Mouse (Mus musculus): Measurements from ENCODE around the gene Fam155a. TPM values are rescaled to one million over a fixed set of nuclear protein-coding genes. Genes with fewer than 3 reads are reported as not detected.

The Fam155a gene
- polyA plus RNA-seq, 1 experiment from 2014 or later: 2.8 TPM

DNA sequence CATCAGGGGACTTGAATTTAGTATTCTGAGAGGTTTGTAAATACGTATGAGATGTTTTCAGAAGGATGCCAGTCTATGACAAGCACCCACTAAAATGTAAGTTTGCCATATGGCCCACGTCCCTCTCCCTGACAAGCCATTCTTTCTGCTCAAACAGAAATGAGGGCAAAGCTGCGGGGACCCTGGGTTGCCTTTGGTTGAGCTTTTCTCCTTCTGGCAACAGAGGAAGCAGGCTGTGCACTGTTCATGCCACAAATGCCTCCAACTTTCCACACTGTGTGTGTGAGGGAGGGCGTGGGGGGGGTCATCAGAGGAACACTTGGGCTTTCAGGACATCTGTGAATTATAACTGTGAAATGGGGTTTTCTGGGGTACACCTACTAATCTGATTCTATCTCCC is 426.8 kb downstream of the Fam155a start:
- Histone ChIP-seq H3K4me3 (no peak overlapping the region), H3K27ac (no peak overlapping the region), H3K9me3 (no peaks in the 10 kb centered on the region), H3K36me3 (no peaks in the 10 kb centered on the region), H3K27me3 (ENCODE audit: insufficient read depth, poor library complexity, severe bottlenecking) (no peaks in the 10 kb centered on the region), H3K4me1 (replicated peaks) (peaks cover 10% of the 10 kb centered on the region; the same call in 1 of the 2 replicates)
- no peak for DNase-seq (ENCODE audit: low spot score)
- 80% methylated on average over 4 of the region's 4 CpGs for WGBS

DNA sequence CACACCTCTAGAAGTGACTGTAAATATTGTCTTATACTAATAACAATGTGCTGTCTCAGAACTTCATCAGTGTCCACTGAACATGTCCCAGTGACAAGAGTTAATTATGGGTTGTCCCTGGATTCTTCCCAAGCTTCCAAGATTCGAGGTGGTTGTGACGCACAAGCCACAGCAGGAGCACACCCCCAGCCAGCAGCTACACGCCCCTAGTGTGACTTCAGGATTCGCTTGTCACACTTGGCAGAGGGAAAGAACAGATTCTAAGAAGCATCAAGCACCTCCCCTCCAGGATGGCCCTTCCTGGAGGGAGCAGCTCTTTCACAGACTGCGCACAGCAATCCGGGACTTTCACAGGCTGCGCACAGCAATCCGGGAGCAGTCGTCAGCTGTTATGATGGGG is 428.0 kb downstream of the Fam155a start:
- 84% methylated on average over 9 of the region's 9 CpGs for WGBS
- Histone ChIP-seq H3K27me3 (ENCODE audit: insufficient read depth, poor library complexity, severe bottlenecking) (no peaks in the 10 kb centered on the region), H3K36me3 (no peaks in the 10 kb centered on the region), H3K4me3 (no peak overlapping the region), H3K4me1 (replicated peaks) (peaks cover 10% of the 10 kb centered on the region; the same call in 1 of the 2 replicates), H3K9me3 (no peaks in the 10 kb centered on the region), H3K27ac (no peak overlapping the region)
- no peak for DNase-seq (ENCODE audit: low spot score)

- 84% methylated on average over 9 of the region's 9 CpGs for WGBS
- peaks cover 6% of the 10 kb centered on the region; the same call in 1 of the 2 replicates for H3K4me1 ChIP-seq (replicated peaks)
- DNase-seq (ENCODE audit: low spot score): no peak
- H3K27ac ChIP-seq: no peak overlapping the region
- no peaks in the 10 kb centered on the region for H3K27me3 ChIP-seq (ENCODE audit: insufficient read depth, poor library complexity, severe bottlenecking)
- no peaks in the 10 kb centered on the region for H3K9me3 ChIP-seq
- H3K4me3 ChIP-seq: no peak overlapping the region
- no peaks in the 10 kb centered on the region for H3K36me3 ChIP-seq
These were observed 428.4 kb downstream of the Fam155a start for GRCm38 (mm10) chr8:9342593-9342992.

DNA sequence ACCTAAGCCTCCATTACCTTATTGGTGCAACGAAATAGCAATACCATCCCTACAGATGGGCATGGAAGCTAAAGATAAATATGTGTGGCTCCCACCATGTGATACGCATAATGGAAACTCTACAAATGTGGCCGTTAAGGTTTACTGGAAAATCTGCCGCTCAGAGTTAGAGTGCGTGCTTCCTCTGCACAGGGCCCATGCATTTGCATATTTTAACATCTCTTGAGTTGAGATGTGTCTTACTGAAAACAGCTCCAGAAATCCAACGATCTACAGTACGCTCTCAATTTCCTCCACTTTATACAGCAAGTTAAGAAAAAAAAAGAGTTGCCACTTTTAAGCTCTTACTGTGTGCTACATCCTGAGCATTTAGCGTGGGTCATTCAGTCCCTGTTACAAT is 433.1 kb downstream of the Fam155a start:
- no peaks in the 10 kb centered on the region for H3K9me3 ChIP-seq
- WGBS: 94% methylated on average over 8 of the region's 8 CpGs
- DNase-seq (ENCODE audit: low spot score): no peak
- H3K4me1 ChIP-seq (replicated peaks): peaks cover 11% of the 10 kb centered on the region; the same call in 1 of the 2 replicates
- H3K36me3 ChIP-seq: no peaks in the 10 kb centered on the region
- no peak overlapping the region for H3K27ac ChIP-seq
- no peak overlapping the region for H3K4me3 ChIP-seq
- H3K27me3 ChIP-seq (ENCODE audit: insufficient read depth, poor library complexity, severe bottlenecking): no peaks in the 10 kb centered on the region

DNA sequence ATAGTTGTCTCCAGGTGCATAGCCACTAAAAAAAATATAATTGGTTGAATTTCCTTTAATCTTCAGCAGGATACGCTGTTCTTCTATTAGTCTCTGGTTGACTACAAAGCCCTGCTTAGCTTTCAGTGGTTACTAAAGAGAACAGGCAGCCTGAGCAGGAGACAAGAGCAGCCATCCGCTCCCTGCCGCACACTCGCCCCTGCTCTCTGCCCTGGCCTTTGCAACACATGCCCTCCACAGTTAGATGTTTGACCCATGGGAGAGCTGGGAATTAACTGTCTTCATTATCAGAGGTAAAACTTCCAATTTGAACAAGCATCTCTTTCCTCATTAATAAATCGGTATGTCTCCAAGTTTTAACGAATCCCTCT is 435.0 kb downstream of the Fam155a start:
- H3K4me3 ChIP-seq: no peak overlapping the region
- H3K27me3 ChIP-seq (ENCODE audit: insufficient read depth, poor library complexity, severe bottlenecking): no peaks in the 10 kb centered on the region
- no peaks in the 10 kb centered on the region for H3K36me3 ChIP-seq
- no peak overlapping the region for H3K27ac ChIP-seq
- peaks cover 11% of the 10 kb centered on the region; the same call in 1 of the 2 replicates for H3K4me1 ChIP-seq (replicated peaks)
- H3K9me3 ChIP-seq: no peaks in the 10 kb centered on the region
- no peak for DNase-seq (ENCODE audit: low spot score)
- WGBS: 47% methylated on average over 6 of the region's 6 CpGs

GRCm38 (mm10) chr8:9335285-9335932 is 435.6 kb downstream of the Fam155a start:
- no peaks in the 10 kb centered on the region for H3K9me3 ChIP-seq
- no peak for DNase-seq (ENCODE audit: low spot score)
- H3K4me1 ChIP-seq (replicated peaks): peaks cover 11% of the 10 kb centered on the region; the same call in 1 of the 2 replicates
- peak overlapping the region; percentile 53; the same call in 1 of the 2 replicates for H3K27ac ChIP-seq
- no peaks in the 10 kb centered on the region for H3K36me3 ChIP-seq
- H3K4me3 ChIP-seq: no peak overlapping the region
- no peaks in the 10 kb centered on the region for H3K27me3 ChIP-seq (ENCODE audit: insufficient read depth, poor library complexity, severe bottlenecking)
- 85% methylated on average over 10 of the region's 10 CpGs for WGBS

GRCm38 (mm10) chr8:9332766-9333165 is 438.2 kb downstream of the Fam155a start:
- Histone ChIP-seq H3K27ac (no peak overlapping the region), H3K4me3 (no peak overlapping the region), H3K4me1 (replicated peaks) (peaks cover 11% of the 10 kb centered on the region; the same call in 1 of the 2 replicates), H3K36me3 (no peaks in the 10 kb centered on the region), H3K27me3 (ENCODE audit: insufficient read depth, poor library complexity, severe bottlenecking) (no peaks in the 10 kb centered on the region), H3K9me3 (no peaks in the 10 kb centered on the region)
- DNase-seq (ENCODE audit: low spot score): no peak
- WGBS: 91% methylated on average over 2 of the region's 2 CpGs

DNA sequence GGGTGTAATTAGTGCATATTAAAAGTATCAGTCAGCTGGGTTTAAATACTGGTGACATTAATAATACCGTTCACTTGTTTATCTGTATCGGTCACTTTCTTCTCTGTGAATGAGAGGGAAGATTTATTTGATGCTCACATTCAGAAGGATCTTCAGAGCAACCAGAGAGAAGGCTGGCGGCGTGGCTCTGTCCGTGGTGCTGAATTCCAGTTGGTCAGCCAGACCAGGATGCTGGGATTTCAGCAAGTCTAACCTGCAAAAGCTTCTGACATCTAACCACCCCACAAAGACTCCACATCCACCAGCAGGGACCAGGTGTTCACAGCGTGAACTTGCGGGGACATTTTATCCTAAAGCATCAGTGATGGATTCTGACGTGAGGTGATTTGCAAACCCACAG is 461.5 kb downstream of the Fam155a start:
- Histone ChIP-seq H3K9me3 (no peaks in the 10 kb centered on the region), H3K27ac (no peak overlapping the region), H3K27me3 (ENCODE audit: insufficient read depth, poor library complexity, severe bottlenecking) (no peaks in the 10 kb centered on the region), H3K36me3 (no peaks in the 10 kb centered on the region), H3K4me3 (no peak overlapping the region), H3K4me1 (replicated peaks) (no peaks in the 10 kb centered on the region)
- peak; percentile 58 for DNase-seq (ENCODE audit: low spot score)
- WGBS: 35% methylated on average over 8 of the region's 8 CpGs

DNA sequence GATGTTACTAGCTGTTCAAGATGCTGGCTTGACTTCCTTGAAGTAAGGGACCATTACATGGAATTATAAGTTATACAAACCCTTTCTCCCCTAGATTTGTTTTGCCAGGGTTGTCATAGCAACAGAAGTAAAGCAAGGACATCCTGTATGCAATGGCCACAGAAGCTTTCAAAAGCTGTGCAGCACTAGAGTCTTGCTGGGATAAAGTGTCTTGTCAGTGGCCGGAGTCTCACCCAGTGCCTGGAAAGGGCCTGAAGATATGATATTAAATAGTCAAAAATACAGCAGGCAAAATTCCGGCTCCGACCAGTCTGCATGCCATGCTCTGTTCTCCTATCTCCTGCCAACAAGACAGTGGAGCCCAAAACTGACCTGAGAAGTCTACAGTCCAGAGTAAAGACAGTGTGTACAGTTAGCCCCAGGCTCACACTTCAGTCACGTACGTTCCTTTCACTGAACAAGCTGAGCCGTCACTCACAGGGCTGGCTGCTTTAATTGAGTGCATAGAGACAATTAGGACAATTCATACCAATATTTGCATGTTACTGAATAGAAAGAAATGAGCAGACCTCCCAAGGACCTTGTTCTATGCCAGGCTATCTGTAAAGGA is 467.3 kb downstream of the Fam155a start:
- Histone ChIP-seq H3K27ac (no peak overlapping the region), H3K27me3 (ENCODE audit: insufficient read depth, poor library complexity, severe bottlenecking) (no peaks in the 10 kb centered on the region), H3K9me3 (no peaks in the 10 kb centered on the region), H3K4me3 (no peak overlapping the region), H3K4me1 (replicated peaks) (no peaks in the 10 kb centered on the region; the same call in 1 of the 2 replicates), H3K36me3 (no peaks in the 10 kb centered on the region)
- WGBS: 65% methylated on average over 6 of the region's 6 CpGs
- DNase-seq (ENCODE audit: low spot score): no peak

DNA sequence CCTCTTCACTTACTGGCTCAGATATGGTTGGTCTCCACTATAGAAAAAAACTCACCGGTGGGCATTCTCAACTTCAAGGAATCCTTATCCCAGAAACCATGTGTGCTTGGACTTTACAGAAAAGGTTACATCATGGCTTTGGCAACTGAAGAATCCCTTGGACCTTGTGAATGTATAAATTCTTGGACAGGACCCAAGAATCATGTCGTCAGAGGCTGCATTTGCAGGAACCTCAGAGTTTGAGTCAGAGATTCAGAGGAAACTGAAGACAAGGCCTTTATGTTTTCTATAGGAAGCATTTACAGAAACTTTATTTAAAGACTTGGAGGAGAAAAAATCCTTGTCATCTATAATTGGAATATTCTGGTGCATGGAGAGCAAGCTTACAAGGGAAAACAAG is 475.9 kb downstream of the Fam155a start:
- no peak overlapping the region for H3K4me3 ChIP-seq
- H3K27me3 ChIP-seq (ENCODE audit: insufficient read depth, poor library complexity, severe bottlenecking): no peaks in the 10 kb centered on the region
- H3K36me3 ChIP-seq: no peaks in the 10 kb centered on the region
- no peaks in the 10 kb centered on the region for H3K9me3 ChIP-seq
- WGBS: 94% methylated on average over 2 of the region's 2 CpGs
- DNase-seq (ENCODE audit: low spot score): no peak
- H3K4me1 ChIP-seq (replicated peaks): no peaks in the 10 kb centered on the region
- no peak overlapping the region for H3K27ac ChIP-seq

- 77% methylated on average over 2 of the region's 2 CpGs for WGBS
- Histone ChIP-seq H3K9me3 (no peaks in the 10 kb centered on the region), H3K27me3 (ENCODE audit: insufficient read depth, poor library complexity, severe bottlenecking) (no peaks in the 10 kb centered on the region), H3K4me3 (no peak overlapping the region), H3K27ac (no peak overlapping the region), H3K4me1 (replicated peaks) (peaks cover 11% of the 10 kb centered on the region), H3K36me3 (no peaks in the 10 kb centered on the region)
- no peak for DNase-seq (ENCODE audit: low spot score)
These were observed 478.4 kb downstream of the Fam155a start for GRCm38 (mm10) chr8:9292532-9292931.

DNA sequence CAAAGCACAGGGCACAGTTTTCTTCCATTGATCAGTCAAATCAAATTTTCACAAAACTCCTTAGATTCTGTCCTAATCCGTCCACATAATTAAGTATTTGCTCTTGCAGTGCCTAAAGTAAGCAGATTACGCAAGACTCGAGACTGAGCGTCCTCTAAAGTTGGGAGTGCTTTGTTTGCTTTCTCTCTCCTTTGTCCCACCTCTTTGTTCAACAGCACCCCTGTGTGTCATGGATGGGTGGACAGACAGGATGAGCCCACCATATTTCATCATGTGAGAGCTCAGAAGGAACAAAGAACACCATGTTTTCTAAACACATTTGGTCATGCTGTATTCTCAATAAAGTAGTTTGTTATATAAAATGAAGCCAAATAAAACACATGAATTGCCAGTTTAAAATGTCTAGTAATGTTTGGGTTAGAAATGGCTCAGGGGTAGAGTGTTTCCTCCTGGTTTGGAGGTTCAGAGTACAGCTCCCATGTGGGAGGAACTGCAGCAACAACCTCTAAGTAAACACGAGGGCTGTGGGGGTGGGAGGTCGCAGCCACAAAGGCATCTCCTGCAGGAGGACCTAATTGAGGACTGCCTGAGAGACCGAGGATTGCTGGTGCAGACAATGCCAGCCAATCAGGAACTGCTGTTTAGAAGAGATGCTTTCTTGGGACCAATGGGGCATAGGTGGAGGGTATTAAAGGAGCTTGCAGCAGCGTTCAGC is 482.8 kb downstream of the Fam155a start:
- no peaks in the 10 kb centered on the region for H3K27me3 ChIP-seq (ENCODE audit: insufficient read depth, poor library complexity, severe bottlenecking)
- no peaks in the 10 kb centered on the region for H3K9me3 ChIP-seq
- DNase-seq (ENCODE audit: low spot score): no peak
- peaks cover 12% of the 10 kb centered on the region for H3K4me1 ChIP-seq (replicated peaks)
- no peaks in the 10 kb centered on the region for H3K36me3 ChIP-seq
- no peak overlapping the region for H3K4me3 ChIP-seq
- H3K27ac ChIP-seq: 0 out of 2 replicates have a peak overlapping the region, but pooled peaks have one; percentile 59
- 40% methylated on average over 8 of the region's 8 CpGs for WGBS

DNA sequence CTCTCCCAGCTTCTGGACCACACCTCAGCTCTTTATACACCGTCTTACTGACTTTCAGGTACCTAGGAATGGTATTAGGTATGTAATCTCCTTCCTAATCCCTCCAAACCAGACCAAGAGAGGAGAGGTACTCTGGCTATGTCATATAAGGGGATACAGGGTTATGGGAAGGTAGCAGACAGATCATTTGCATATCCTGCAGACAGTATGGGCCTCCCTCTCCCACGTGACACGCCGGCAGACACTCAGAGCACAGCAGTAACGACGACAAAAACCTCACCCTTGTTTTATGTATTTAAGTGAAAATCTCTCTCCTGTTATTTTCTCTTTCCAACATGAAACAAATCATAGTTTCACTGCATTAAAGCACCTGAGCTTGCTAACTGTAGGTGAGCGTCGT is 496.8 kb downstream of the Fam155a start:
- WGBS: 86% methylated on average over 8 of the region's 8 CpGs
- Histone ChIP-seq H3K4me1 (replicated peaks) (no peaks in the 10 kb centered on the region), H3K27ac (no peak overlapping the region), H3K9me3 (no peaks in the 10 kb centered on the region), H3K27me3 (ENCODE audit: insufficient read depth, poor library complexity, severe bottlenecking) (no peaks in the 10 kb centered on the region), H3K36me3 (no peaks in the 10 kb centered on the region), H3K4me3 (no peak overlapping the region)
- DNase-seq (ENCODE audit: low spot score): no peak
